Mouse (Mus musculus) G1E (cell line): ENCODE results near the gene Ccdc88c.

Source experiments
- CTCF ChIP-seq: IDR thresholded peaks from 2 replicates; pipeline ENCODE4 v1.5.1; 2012; ENCODE audit warnings: low read depth, low read length, inconsistent platforms, mixed read lengths
- GATA1 ChIP-seq: IDR thresholded peaks from 2 replicates; pipeline ENCODE4 v1.6.1; 2012; ENCODE audit warnings: borderline replicate concordance, low read length, inconsistent platforms, mixed read lengths
- GATA2 ChIP-seq: IDR thresholded peaks from 2 replicates; pipeline ENCODE4 v1.6.1; 2012; ENCODE audit warnings: low read depth, low read length, inconsistent platforms, borderline replicate concordance
- TAL1 ChIP-seq: conservative IDR thresholded peaks from 2 replicates; pipeline ENCODE4 v1.6.1; 2012; ENCODE audit warnings: low read depth, low read length, inconsistent platforms, mixed read lengths

GRCm38 (mm10) chr12:100878556-100878955 lies 150.3 kb downstream of the Ccdc88c start:
- TF ChIP-seq TAL1 (no peak), GATA2 (no peak), CTCF (no peak), GATA1 (no peak)
